Mouse (Mus musculus) lung, embryonic 14.5 days (tissue): ENCODE data around the gene Tbc1d30. TPM values are rescaled to one million over a fixed set of nuclear protein-coding genes. Genes with fewer than 3 reads are reported as not detected.

ENCODE experiments used
- ATAC-seq: fragments of 200-750 bp; cut with Nextera tagmentation; 2 replicates; pipeline ENCODE4 v1.8.0; 2017; ENCODE audit warnings: mild to moderate bottlenecking, moderate TSS enrichment, moderate library complexity; ENCODE audit not compliant: insufficient read depth
- DNase-seq: peaks from one replicate; pipeline ENCODE4 v3.0.0-alpha.2; 2015
- H3K27ac ChIP-seq: fragments of 300-500 bp; sonication (generic); 2 replicates; pipeline ENCODE4 v1.5.1; 2014; ENCODE audit warnings: low read depth, mild to moderate bottlenecking, moderate library complexity
- H3K27me3 ChIP-seq: fragments of 300-500 bp; sonication (generic); 2 replicates; pipeline ENCODE4 v1.6.1; 2014; ENCODE audit warnings: low read length, control low read depth; ENCODE audit not compliant: insufficient read depth
- H3K36me3 ChIP-seq: fragments of 300-500 bp; sonication (generic); 2 replicates; pipeline ENCODE4 v1.6.1; 2014; ENCODE audit warnings: control low read depth; ENCODE audit not compliant: insufficient read depth
- H3K4me1 ChIP-seq: fragments of 300-500 bp; sonication (generic); 2 replicates; pipeline ENCODE4 v1.6.1; 2014; ENCODE audit warnings: antibody characterized with exemption, control low read depth; ENCODE audit not compliant: insufficient read depth
- H3K4me2 ChIP-seq: fragments of 300-500 bp; sonication (generic); 2 replicates; pipeline ENCODE4 v1.6.1; 2014; ENCODE audit warnings: mild to moderate bottlenecking
- H3K4me3 ChIP-seq: fragments of 300-500 bp; sonication (generic); 2 replicates; pipeline ENCODE4 v1.5.1; 2014; ENCODE audit warnings: low read depth, low read length
- H3K9ac ChIP-seq: fragments of 300-500 bp; sonication (generic); 2 replicates; pipeline ENCODE4 v1.6.1; 2014
- H3K9me3 ChIP-seq: fragments of 300-500 bp; sonication (generic); 2 replicates; pipeline ENCODE4 v1.6.1; 2016; ENCODE audit warnings: low read depth, low read length, control low read depth
- CTCF ChIP-seq: IDR thresholded peaks from 2 replicates; pipeline ENCODE4 v1.5.1; 2016; ENCODE audit warnings: antibody characterized with exemption, low read depth
- WGBS: fragments of 180-500 bp; shearing (Covaris S2); extraction: QIAGEN DNeasy Blood & Tissue Kit; methylation state at CpG from one replicate; pipeline ENCODE4 v1.1.7; 2014; 5-methylcytosine and 5-hydroxymethylcytosine counted together
- polyA plus RNA-seq: library from polyadenylated mRNA; unstranded; fragments of >200 nt; fragmentation: Nextera tagmentation; extraction: Ambion mirVana; gene quantifications from 2 replicates; pipeline ENCODE4 v1.2.1, GENCODE M21; 2014

Tbc1d30 gene
- polyA plus RNA-seq, 1 experiment from 2014 or later, result 2.5 TPM

DNA sequence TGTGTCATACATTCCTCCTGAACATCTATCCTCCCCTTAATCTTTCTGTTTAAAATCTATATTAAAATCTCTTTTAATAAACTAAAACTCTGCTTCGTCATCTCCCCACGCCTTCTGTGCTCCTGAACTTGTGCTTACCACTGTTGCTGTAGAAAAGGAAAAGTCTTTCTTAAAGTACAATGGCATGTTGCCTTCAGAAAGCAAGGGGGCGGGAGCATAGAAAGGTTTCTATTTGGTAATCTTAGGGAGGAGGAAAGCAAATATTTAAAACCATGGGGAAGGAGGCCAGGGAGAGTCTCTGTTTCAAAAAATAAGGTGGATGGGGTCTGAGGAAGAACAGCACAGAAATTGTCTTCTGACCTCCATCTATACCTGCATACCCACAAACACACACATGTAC is 38.0 kb downstream of the Tbc1d30 start:
- Histone ChIP-seq H3K27ac (no peak overlapping the region), H3K9ac (no peak overlapping the region), H3K36me3 (no peaks in the 10 kb centered on the region), H3K4me3 (no peak overlapping the region), H3K9me3 (no peaks in the 10 kb centered on the region), H3K27me3 (peaks cover 41% of the 10 kb centered on the region), H3K4me1 (0 out of 2 replicates have a peak, but pooled peaks cover 4% of the 10 kb centered on the region), H3K4me2 (no peak overlapping the region)
- ATAC-seq (no peak), DNase-seq (no peak)
- WGBS, result 77% methylated on average over 3 of the region's 3 CpGs
- TF ChIP-seq CTCF, result no peak

DNA sequence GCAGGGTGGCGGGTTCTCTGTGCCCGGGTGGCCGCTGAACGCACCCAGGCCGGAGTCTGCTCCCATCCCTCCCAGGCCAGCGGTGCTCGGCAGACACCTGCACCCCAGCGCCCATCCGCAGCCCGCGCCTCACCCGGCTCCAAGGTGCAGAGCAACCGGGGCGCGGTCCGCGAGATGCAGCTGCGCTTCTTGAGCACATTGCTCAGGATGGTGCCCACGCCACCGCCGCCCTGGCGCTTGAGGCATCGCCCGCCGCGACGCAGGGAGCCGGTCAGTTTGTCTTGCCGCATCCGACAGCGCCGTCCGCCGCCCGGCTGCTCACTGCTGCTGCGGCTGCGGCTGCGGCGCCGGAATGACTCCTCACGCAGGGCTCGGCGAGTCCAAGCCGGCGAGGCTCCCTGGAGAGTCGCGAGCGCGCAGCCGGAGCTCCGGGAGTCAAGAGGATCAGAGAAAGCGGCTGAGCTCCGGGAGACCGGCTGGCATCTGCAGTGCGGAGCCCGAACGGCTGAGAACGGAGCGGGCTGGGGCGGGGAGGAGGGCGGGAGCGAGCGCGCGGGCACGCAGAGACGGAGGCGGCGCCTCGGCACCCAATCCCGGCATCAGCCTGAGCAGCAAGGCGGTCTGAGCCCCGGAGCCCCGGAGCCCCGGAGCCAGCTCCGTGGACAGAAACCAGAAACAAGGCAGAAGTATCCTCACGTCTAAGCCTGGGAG is 40.4 kb downstream of the Tbc1d30 start:
- Histone ChIP-seq H3K9ac (peak overlapping the region; percentile 50), H3K4me3 (peak overlapping the region; percentile 61), H3K4me2 (peak overlapping the region; percentile 95), H3K27ac (no peak overlapping the region), H3K4me1 (0 out of 2 replicates have a peak, but pooled peaks cover 4% of the 10 kb centered on the region), H3K36me3 (no peaks in the 10 kb centered on the region), H3K9me3 (no peaks in the 10 kb centered on the region), H3K27me3 (peaks cover 41% of the 10 kb centered on the region)
- no peak for TF ChIP-seq CTCF
- DNase-seq, result peak; percentile 67
- peak; percentile 82 for ATAC-seq
- WGBS, result under 1% methylated on average over 76 of the region's 77 CpGs

DNA sequence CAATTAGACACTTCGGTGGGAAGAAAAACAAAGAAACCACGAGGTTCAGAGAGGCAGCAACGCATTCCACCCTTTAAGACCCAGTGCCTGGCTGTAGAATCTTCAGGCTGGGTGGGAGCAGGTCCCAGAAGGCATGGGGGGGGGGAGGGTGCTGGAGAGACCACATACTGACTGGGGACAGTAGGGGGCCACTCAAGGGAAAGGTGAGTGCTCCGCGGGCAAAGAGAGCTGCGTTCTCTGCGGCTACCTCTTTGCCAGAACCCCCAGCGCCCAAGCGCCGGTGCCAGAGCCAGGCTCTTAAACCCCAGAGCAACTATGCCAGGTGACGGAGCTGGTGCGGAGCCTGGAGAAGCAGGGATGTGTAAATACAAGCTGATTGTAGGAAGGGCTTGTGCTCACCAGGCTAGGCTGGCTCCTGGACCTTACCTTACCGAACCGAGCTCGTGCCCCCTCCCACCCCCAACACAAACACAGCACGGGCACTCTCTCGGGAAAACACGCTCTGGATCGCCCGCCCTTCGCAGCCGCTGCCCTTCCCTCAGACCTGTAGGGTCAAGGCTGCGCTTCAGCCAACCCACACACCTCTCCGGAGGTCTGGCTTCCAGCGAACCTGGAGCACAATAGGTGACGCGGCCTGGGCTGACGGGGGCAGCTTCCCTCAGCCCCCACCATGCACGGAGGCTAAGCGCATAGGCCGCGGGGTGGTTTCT is 41.1 kb downstream of the Tbc1d30 start:
- DNase-seq (no peak), ATAC-seq (peak; percentile 32)
- H3K4me1 ChIP-seq, result 0 out of 2 replicates have a peak, but pooled peaks cover 4% of the 10 kb centered on the region
- no peaks in the 10 kb centered on the region for H3K9me3 ChIP-seq
- H3K4me3 ChIP-seq, result peak overlapping the region; percentile 61
- H3K36me3 ChIP-seq, result no peaks in the 10 kb centered on the region
- no peak for TF ChIP-seq CTCF
- H3K9ac ChIP-seq, result peak overlapping the region; percentile 50; the same call in 1 of the 2 replicates
- H3K27ac ChIP-seq, result no peak overlapping the region
- peak overlapping the region; percentile 95 for H3K4me2 ChIP-seq
- H3K27me3 ChIP-seq, result peaks cover 41% of the 10 kb centered on the region
- WGBS, result under 1% methylated on average over 32 of the region's 32 CpGs

DNA sequence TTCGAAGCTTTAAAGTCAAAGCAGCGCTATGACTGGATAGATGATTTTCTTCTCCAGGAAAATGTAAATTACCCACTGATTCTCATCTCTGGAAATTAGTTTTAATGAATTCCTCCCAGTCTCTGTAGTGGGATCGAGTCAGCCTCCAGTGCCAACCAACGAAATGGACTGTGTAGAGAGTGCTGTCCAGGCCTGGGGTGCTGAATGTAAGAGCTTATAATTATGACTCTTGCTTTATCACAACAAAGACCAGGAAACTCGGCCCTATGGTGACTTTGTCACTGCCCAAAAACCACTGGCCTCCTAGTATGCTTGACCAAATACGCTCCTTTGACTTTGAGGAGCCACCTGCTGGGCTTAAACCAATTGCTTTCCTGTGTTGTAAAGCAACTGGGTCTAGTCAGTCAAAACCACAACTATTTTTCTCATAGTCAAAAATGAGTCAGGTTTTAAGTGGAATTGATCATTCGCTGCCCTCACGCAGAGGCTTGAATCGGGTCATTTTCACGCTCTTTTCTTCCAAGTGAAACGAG is 41.9 kb downstream of the Tbc1d30 start:
- DNase-seq, result peak; percentile 75
- WGBS, result 25% methylated on average over 11 of the region's 11 CpGs
- peaks cover 41% of the 10 kb centered on the region for H3K27me3 ChIP-seq
- H3K9ac ChIP-seq, result no peak overlapping the region
- no peaks in the 10 kb centered on the region for H3K36me3 ChIP-seq
- no peaks in the 10 kb centered on the region for H3K9me3 ChIP-seq
- no peak overlapping the region for H3K27ac ChIP-seq
- H3K4me2 ChIP-seq, result peak overlapping the region; percentile 95
- no peak for ATAC-seq
- 0 out of 2 replicates have a peak, but pooled peaks cover 4% of the 10 kb centered on the region for H3K4me1 ChIP-seq
- H3K4me3 ChIP-seq, result no peak overlapping the region; the same call in 1 of the 2 replicates
- TF ChIP-seq CTCF, result no peak

DNA sequence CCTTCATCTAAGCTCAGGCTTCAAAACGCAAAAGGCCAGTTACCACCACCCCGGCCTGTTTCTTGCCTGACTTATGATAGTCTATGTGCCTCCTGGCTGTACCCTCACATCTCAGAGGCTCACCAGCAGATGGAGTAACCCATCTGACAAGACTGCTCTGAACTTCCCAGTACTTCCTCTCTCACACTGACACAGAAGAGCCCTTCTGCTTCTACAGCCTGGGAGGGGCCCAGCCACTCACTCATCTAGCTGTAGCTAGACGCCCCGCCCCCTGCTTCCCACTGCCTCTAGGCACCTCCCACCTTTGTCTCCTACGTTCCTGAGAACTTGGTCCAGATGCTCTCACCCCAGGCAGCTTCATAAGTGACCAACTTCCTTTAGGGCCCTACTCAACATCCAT is 45.6 kb downstream of the Tbc1d30 start:
- no peak overlapping the region for H3K9ac ChIP-seq
- 27% methylated on average over 5 of the region's 5 CpGs for WGBS
- H3K36me3 ChIP-seq, result no peaks in the 10 kb centered on the region
- 0 out of 2 replicates have a peak, but pooled peaks cover 4% of the 10 kb centered on the region for H3K4me1 ChIP-seq
- no peak overlapping the region for H3K27ac ChIP-seq
- no peaks in the 10 kb centered on the region for H3K9me3 ChIP-seq
- DNase-seq (peak; percentile 45), ATAC-seq (peak; percentile 48; the same call in 1 of the 2 replicates)
- no peak overlapping the region for H3K4me2 ChIP-seq
- peaks cover 22% of the 10 kb centered on the region for H3K27me3 ChIP-seq
- no peak; the same call in 1 of the 2 replicates for TF ChIP-seq CTCF
- no peak overlapping the region for H3K4me3 ChIP-seq

DNA sequence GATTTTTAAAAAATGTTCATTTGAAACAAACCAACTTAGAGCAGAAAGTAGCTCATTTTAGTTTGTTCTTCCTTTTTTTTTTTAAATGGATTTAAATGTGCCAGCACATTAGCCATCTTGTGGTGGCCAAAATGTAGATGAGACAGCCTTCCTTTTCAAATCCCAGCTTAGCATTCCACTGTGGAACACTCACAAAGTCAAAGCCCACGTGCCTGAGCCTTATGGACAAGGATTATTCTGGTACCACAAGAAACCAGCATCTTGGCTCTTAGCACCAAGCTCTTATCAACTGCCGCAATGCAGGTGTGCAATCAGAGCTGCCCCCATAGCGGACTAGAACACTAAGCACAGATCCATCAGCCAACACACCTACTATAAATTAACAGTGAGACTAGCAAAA is 47.5 kb downstream of the Tbc1d30 start:
- no peak for TF ChIP-seq CTCF
- 75% methylated on average over 3 of the region's 3 CpGs for WGBS
- Histone ChIP-seq H3K9me3 (no peaks in the 10 kb centered on the region), H3K4me3 (no peak overlapping the region), H3K4me1 (no peaks in the 10 kb centered on the region), H3K27ac (no peak overlapping the region), H3K4me2 (no peak overlapping the region), H3K27me3 (0 out of 2 replicates have a peak, but pooled peaks cover 3% of the 10 kb centered on the region), H3K36me3 (no peaks in the 10 kb centered on the region), H3K9ac (no peak overlapping the region)
- ATAC-seq (no peak), DNase-seq (no peak)

DNA sequence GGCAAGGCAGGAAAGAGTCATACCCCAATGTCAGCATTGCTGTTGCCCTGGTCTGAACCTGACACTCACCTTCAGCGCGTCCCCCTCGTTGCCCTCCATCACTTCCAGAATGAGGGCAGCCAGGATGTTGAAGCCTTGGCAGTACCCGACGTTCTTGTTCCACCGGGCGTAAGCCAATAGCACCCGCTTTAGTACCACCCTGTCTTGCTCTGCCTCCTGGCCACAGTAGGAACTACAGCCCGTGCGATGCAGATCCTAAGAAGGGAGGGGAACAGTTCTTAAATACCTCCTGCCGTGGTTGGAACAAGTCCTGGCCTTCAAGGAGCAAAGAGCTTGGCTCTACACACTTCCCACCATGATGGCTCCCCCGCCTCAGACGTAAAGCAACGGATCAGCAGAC is 49.2 kb downstream of the Tbc1d30 start:
- no peak for ATAC-seq
- H3K9me3 ChIP-seq, result no peaks in the 10 kb centered on the region
- no peak for TF ChIP-seq CTCF
- WGBS, result 79% methylated on average over 14 of the region's 14 CpGs
- H3K27me3 ChIP-seq, result no peaks in the 10 kb centered on the region
- no peak overlapping the region for H3K9ac ChIP-seq
- no peaks in the 10 kb centered on the region for H3K36me3 ChIP-seq
- no peak for DNase-seq
- H3K4me1 ChIP-seq, result no peaks in the 10 kb centered on the region; the same call in 1 of the 2 replicates
- no peak overlapping the region for H3K4me2 ChIP-seq
- H3K27ac ChIP-seq, result no peak overlapping the region
- no peak overlapping the region for H3K4me3 ChIP-seq
